Mouse (Mus musculus) lung, postnatal 10 days (tissue): ENCODE results near the gene Ddr1.

Experiments
- DNase-seq: peaks from one replicate; pipeline ENCODE4 v3.0.0; 2021

Gene Ddr1

DNA sequence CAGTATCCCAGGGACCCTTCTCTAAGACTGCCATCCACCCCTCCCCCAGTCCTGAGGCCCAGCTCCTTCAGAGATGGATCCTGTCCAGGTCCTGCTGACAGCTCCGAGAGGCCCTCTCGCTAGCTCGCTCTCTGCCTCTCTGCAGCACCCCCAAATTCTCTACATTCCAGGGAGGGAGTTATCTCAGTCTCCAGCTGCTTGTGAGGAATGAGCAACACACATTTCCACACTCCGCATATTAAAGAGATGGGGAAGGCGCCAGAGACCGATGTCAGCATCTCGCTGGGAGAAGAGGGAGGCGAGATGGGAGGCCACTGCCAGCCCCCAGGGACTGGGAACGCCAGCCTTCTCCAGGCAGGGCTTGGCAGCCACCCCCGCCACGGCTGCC lies 15.9 kb upstream of the Ddr1 start:
- peak; percentile 78 for DNase-seq

GRCm38 (mm10) chr17:35719616-35720339 lies 15.4 kb upstream of the Ddr1 start:
- peak; percentile 54 for DNase-seq

GRCm38 (mm10) chr17:35717080-35717479 lies 12.7 kb upstream of the Ddr1 start:
- no peak for DNase-seq

GRCm38 (mm10) chr17:35716114-35716513 lies 11.7 kb upstream of the Ddr1 start:
- DNase-seq: no peak

- DNase-seq: no peak
Observed at GRCm38 (mm10) chr17:35710705-35711347, 6.4 kb upstream of the Ddr1 start.

DNA sequence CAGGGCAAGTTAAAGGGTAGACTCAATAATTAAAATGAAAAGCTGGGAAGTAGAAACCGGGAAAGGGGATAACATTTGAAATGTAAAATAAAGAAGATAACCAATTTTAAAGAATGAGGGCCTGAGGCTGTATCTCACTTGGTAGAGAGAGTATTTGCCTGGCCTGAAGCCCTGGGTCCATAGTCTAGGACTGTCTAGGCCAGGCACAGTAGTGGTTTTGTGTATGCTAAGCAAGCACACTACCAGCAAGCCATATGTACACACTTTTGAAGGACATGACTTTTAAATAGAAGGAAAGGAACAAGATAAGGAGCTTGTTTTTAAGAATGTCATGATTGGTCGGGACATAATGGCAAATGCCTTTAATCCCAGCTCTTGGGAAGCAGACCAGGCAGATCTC lies 4.2 kb upstream of the Ddr1 start:
- no peak for DNase-seq

DNA sequence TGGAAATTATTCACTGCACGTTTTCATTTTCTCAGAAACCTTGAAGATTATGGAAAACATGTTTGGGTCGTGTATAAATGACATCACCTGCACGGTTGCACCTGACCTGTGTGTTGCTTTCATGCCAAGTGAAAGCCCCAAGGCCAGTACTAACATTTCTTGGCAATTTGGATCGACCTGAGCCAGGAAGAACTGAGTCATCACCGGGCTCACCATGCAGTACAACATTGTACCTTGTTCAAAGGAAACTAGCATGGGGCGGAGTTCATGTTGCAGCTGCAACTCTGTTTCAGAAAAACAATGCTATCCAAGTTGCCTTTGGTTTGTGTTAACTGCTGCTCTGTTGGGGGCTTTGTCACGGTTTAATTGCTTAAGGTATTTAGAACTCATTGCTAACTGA lies 3.5 kb upstream of the Ddr1 start:
- DNase-seq: no peak

DNA sequence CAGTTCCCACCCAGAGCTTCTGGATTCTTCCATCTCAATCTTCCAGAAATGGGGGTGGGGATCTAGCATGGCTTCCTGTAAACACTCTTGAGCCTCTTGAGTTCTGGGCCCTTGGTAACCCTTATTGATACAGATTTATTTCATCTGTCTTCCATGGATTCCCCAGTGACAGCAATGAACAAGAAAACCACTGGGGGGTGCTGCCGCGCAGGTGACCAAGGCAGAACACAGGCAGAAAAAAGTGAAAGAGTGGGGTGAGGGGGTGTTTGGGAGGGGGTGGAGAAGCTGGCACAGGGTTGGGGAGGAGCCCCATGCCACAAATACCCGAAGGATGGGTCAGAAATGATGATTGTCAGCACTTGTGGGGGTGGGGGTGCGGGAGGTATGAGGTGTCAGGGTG lies 1.4 kb upstream of the Ddr1 start:
- DNase-seq: peak; percentile 65

DNA sequence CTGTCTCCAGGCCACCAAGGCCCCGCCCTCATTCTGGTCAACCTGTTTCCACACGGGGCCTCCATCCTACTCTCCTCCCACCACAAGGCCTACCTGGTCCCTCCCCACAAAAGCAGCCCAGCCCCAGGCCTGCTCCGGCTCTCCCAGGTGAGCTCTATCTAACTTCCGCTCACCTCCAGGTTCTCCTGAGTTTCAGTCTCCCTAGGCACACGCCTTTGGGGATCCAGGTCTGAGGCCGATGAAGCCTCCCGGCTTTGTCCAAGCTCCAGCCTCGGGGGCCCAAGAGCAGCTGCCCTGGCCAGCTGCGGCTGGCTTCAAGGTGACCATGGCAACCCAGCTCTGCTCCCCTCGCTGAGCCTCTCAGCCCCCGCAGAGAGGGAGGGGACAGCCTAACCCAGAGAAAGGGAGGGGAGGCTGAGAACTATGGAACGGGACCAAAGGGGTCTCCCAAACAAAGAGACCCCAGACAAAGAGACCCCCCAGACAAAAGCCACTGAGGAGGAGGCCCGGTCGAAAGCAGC lies 610 bp downstream of the Ddr1 start:
- DNase-seq: no peak

- no peak for DNase-seq
Observed at GRCm38 (mm10) chr17:35703065-35703464, 1.4 kb downstream of the Ddr1 start.

DNA sequence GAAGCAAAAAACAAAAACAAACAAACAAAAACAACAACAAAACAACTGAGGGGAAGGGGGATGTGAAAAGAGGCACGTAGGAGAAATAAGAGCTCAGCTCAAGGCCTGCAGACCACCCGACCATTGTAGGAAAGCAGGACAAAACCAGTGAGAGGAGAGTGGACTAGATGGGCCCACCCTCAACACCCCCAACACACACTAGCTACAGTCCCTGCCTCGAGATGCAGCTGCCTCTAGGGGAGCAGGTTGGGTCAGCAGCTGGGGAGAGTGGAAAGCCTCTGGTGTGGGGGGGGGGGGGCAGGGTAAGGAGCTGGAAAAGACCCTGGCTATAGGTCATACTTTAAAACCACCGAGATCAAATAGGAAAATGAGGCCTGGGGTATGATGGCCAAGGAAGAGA lies 1.8 kb downstream of the Ddr1 start:
- DNase-seq: no peak

DNA sequence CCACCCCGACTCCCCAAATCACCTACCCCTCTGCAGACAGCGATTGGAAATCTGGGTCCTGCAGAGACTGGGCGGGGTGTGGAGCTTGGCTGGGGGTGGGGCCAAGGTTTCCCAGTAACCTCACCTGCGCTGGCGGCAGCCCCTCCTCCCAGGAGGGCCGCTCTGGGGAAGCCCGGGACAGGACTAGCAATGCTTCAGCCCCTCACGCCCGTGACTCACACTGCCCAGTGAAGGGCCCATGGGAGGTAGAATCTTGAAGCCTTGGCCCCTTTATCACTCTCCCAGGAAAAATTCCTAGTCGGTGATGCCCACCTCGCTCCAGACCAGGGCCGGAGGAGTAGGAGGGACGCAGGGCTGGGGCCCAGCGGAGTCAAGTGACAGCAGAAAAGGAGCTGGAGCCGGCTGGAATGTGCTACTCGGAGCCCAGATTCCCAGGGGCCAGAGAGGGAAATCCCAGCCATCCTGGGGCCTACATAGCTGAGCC lies 2.4 kb downstream of the Ddr1 start:
- peak; percentile 61 for DNase-seq

- no peak for DNase-seq
Observed at GRCm38 (mm10) chr17:35701203-35701977, 3.0 kb downstream of the Ddr1 start.

- DNase-seq: peak; percentile 87
Observed at GRCm38 (mm10) chr17:35700371-35700961, 4.0 kb downstream of the Ddr1 start.

DNA sequence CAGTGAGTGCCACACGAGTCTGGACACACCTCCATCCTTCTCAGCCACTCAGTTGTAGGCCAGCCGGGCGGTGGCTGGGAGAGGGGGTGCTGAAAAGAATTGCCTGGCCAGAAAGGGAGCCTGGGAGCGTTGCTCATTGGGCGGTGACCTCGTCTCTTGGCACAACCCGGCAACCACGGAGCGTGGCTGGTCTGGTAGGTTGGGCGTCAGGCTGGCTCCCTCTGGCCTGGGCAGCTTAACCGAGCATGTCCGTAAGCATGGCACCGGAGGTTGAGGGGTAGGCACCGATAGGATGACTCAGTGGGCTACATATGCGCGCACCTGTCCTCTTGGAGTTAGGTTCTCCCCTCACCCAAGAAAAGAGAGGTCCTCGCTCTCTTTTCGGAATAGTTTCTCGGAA lies 4.5 kb downstream of the Ddr1 start:
- DNase-seq: peak; percentile 86

DNA sequence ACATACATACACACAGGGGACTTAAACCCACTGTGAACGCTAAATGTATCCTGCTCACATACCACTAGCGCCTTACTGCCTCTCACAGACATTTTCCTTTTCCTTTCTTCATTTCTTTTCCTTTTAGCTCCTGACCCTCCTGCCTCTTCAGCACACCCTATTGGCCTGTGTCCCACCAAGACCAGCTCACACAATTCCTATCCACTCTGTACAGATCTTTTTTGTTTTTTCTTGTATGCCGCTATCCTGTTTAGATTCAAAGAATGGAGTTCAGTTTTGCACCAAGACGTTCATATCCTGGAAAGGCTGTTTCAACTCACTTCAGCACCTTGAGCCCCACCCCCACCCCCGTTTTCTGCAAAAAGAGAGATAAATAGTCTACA lies 5.9 kb downstream of the Ddr1 start:
- DNase-seq: no peak

DNA sequence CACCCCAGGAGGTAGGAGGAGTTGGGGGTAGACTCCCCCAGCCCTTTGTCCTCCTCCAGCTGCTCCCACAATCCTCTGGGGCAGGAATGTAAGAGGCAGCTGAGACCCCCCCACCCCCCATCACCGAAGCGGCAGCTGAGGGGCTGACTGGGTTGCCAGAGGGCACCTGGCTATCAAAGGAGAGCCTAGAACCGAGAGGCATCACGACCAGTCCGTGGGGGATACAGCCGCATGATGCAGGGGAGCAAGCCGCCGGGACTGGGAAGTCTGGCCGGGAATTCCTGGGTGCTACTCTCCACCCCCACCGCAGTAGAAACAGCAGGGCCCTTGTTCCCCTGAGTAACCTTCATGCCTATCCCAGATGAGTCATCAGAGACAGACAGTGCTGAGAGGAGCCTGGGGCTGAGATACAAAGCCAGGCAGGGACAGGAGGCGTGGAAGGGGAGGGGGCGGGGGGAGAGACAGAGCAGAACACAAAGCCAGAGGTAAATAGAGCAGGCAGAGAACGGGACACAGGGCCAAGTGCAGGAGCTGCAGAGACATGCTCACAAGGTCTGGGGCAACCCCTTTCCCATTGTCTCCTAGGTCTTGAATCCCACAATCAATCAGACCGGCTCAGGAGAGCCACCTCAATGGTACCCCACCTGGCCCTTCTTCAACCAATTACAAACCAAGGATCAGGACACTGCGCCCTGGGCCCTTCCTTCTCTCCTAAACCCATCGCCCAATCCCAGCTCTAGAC lies 6.5 kb downstream of the Ddr1 start:
- DNase-seq: peak; percentile 24

DNA sequence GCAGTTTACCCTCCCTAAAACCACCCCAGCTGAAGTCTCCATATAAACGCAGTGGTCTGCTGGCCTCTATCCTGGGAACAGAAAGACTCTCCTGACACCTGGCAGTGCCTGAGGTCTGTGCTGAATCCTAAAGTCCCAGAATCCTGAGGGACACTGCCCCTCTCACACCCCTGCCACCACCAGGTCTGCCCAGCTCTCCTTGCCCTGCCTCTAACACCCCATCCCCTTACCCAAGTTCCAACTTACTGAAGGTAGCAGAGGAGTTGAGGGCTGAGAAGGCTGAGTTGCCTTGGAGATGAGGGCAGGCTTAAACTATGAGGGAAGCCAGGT lies 7.0 kb downstream of the Ddr1 start:
- no peak for DNase-seq

- DNase-seq: no peak
Observed at GRCm38 (mm10) chr17:35696691-35697090, 7.7 kb downstream of the Ddr1 start.

GRCm38 (mm10) chr17:35695289-35695688 lies 9.1 kb downstream of the Ddr1 start:
- peak; percentile 71 for DNase-seq

DNA sequence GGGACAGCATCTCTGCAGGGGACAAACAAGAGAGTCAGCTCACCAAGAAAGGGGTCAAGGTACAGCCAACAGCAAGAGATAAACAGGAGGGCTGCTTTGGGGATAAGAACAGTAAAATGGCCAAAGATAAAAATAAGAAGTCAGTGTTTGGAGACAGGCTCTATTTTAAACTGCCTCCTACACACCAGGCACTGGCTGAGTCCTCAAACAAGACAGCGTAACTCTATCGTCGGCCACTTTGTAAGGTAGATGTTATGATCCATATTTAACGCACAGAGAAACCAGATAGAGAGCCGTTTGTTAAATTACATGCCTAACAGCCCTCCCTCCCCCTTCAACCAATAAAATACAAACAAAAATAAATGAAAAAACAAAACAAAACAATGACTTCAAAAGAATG lies 10.5 kb downstream of the Ddr1 start:
- no peak for DNase-seq

DNA sequence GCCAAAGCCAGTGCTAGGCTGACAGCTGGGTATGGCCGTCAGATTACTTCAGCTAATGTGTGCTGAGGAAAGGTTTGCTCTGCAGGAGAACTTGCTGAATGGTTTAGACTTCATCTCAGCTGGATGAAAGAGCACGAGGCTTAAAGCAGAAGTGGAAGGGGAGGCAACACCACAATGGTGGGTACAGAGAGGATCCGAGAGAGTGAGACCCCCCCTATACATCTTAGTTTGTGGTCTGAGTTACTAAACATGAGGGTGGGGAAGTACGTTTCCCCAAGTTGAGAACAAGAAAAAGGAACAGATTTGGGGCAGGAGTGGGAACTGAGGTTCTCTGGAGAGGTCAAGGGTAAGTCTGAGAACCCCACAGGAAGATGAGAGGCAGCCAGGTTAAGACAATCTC lies 12.1 kb downstream of the Ddr1 start:
- DNase-seq: no peak

DNA sequence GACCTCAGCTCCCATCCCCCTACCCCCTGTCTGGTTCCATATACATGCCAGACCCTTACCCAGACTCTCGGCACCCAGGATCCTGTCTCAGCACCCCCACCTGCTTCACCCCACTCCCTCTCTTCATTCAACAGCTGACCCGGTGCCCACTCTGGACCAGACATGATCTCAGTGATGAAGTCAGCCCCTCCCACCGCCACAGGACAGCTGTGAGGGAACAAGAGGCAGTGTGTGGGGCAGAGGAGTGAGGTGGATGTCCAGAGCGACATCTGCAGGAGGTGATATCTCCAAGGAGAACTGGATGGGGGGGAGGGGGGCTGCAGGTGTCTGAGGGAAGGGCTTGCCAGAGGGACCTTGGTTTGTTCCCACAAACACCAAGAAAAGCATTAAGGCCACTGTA lies 12.6 kb downstream of the Ddr1 start:
- DNase-seq: no peak
